Mouse (Mus musculus) hindbrain, postnatal 0 days (tissue): ENCODE data around the gene Dhx34. TPM values are rescaled to one million over a fixed set of nuclear protein-coding genes. Genes with fewer than 3 reads are reported as not detected.

Experiments used
- ATAC-seq: fragments of 200-750 bp; cut with Nextera tagmentation; 2 replicates; pipeline ENCODE4 v1.8.0; 2017; ENCODE audit warnings: mild to moderate bottlenecking, moderate TSS enrichment, moderate library complexity
- DNase-seq: peaks from one replicate; pipeline ENCODE4 v3.0.0-alpha.2; 2015; ENCODE audit warnings: low spot score
- H3K27ac ChIP-seq: fragments of 300-500 bp; sonication (generic); 2 replicates; pipeline ENCODE4 v1.5.1; 2014; ENCODE audit warnings: mild to moderate bottlenecking
- H3K27me3 ChIP-seq: fragments of 300-500 bp; sonication (generic); 2 replicates; pipeline ENCODE4 v1.6.1; 2014; ENCODE audit warnings: low read length, mixed read lengths; ENCODE audit not compliant: insufficient read depth
- H3K36me3 ChIP-seq: fragments of 300-500 bp; sonication (generic); 2 replicates; pipeline ENCODE4 v1.6.1; 2014; ENCODE audit warnings: low read length, mixed read lengths; ENCODE audit not compliant: insufficient read depth
- H3K4me1 ChIP-seq: fragments of 300-500 bp; sonication (generic); 2 replicates; pipeline ENCODE4 v1.6.1; 2014; ENCODE audit warnings: antibody characterized with exemption, low read length, mixed read lengths; ENCODE audit not compliant: insufficient read depth
- H3K4me2 ChIP-seq: fragments of 300-500 bp; sonication (generic); 2 replicates; pipeline ENCODE4 v1.6.1; 2014; ENCODE audit warnings: low read depth, mild to moderate bottlenecking, low read length, moderate library complexity, mixed read lengths
- H3K4me3 ChIP-seq: fragments of 300-500 bp; sonication (generic); 2 replicates; pipeline ENCODE4 v1.5.1; 2014; ENCODE audit warnings: low read length
- H3K9ac ChIP-seq: fragments of 300-500 bp; sonication (generic); replicated peaks from 2 replicates; pipeline ENCODE4 v1.6.1; 2014; ENCODE audit warnings: mild to moderate bottlenecking, low read length, moderate library complexity, mixed read lengths
- H3K9me3 ChIP-seq: fragments of 300-500 bp; sonication (generic); 2 replicates; pipeline ENCODE4 v1.6.1; 2016; ENCODE audit warnings: low read length, mixed read lengths
- CTCF ChIP-seq: IDR thresholded peaks from 2 replicates; pipeline ENCODE4 v1.5.1; 2016; ENCODE audit warnings: antibody characterized with exemption, control low read depth, low read depth
- WGBS: fragments of 180-500 bp; shearing (Covaris S2); extraction: QIAGEN DNeasy Blood & Tissue Kit; methylation state at CpG from one replicate; pipeline ENCODE4 v1.1.7; 2014; 5-methylcytosine and 5-hydroxymethylcytosine counted together
- polyA plus RNA-seq: library from polyadenylated mRNA; unstranded; fragments of >200 nt; fragmentation: Nextera tagmentation; extraction: Ambion mirVana; gene quantifications from 2 replicates; pipeline ENCODE4 v1.2.1, GENCODE M21; 2015
- total RNA-seq: library from RNA; depleted of rRNA; stranded (reverse); fragments of >200 nt; gene quantifications from 2 replicates; pipeline ENCODE4 v1.2.3, GENCODE M21; 2014

Gene Dhx34
- total and polyA plus RNA-seq, 2 experiments from 2014 or later: 9.1 to 25.0 TPM

DNA sequence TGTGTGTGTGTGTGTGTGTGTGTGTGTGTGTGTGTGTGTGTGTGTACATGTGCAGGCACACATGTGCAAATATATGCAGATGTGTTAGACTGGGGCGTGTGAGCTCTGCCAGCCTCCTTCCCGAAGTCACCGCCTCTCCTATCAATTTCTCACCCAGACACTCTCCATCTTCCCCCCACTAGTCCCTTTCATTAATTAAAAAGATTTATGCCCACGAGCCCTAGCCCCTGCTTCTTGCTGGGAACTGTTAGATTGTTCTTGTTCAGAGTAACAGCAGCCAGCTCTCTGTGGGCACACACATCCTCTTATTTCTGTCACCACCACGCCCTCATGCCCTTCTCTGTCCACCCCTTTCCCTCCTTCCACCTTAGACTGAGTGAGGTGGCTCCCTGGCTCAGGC, 48.7 kb downstream of the Dhx34 start:
- Histone ChIP-seq H3K4me1 (peaks cover 6% of the 10 kb centered on the region), H3K9ac (no peak overlapping the region), H3K4me2 (no peak overlapping the region), H3K4me3 (no peak overlapping the region), H3K36me3 (no peaks in the 10 kb centered on the region; the same call in 1 of the 2 replicates), H3K9me3 (no peaks in the 10 kb centered on the region), H3K27ac (no peak overlapping the region), H3K27me3 (no peaks in the 10 kb centered on the region)
- TF ChIP-seq CTCF: no peak
- 42% methylated on average over 5 of the region's 5 CpGs for WGBS
- DNase-seq: no peak
- ATAC-seq: no peak

DNA sequence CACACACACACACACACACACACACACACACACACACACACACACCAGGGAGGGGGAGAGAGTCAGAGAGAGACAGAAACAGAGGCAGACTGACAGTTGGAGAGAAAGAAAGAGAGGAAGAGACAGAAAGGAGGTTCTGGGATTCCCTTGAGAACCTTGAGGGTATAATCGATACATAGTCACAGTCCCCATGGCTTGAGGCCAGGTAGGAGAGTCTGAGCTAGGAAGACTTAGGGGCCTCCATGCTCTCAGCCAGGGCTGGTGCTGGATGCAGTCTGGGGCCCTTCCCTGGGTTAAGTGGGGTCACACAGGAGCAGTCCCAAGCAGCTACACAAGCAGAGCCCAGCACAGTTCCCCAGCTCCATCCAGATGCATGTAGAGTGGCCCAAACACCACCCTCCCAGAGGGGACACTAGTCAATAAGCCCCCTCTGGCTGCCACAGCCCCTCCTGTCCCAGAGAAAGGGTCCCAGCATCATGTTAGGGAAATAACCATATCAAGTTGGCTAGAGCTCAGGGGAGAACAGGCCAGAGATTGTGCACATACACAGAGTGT, 49.2 kb downstream of the Dhx34 start:
- peaks cover 6% of the 10 kb centered on the region for H3K4me1 ChIP-seq
- ATAC-seq: no peak
- no peak overlapping the region for H3K4me3 ChIP-seq
- H3K9me3 ChIP-seq: no peaks in the 10 kb centered on the region; the same call in 1 of the 2 replicates
- H3K36me3 ChIP-seq: no peaks in the 10 kb centered on the region; the same call in 1 of the 2 replicates
- H3K27ac ChIP-seq: no peak overlapping the region
- no peak for DNase-seq
- H3K9ac ChIP-seq: no peak overlapping the region
- no peaks in the 10 kb centered on the region for H3K27me3 ChIP-seq
- no peak for TF ChIP-seq CTCF
- 0% methylated on average over 1 of the region's 1 CpGs for WGBS
- H3K4me2 ChIP-seq: no peak overlapping the region

- H3K4me2 ChIP-seq: no peak overlapping the region
- DNase-seq (peak; percentile 23), ATAC-seq (0 out of 2 replicates have a peak, but pooled peaks have one; percentile 11)
- no peak for TF ChIP-seq CTCF
- H3K4me3 ChIP-seq: no peak overlapping the region
- H3K9ac ChIP-seq: no peak overlapping the region
- no peaks in the 10 kb centered on the region; the same call in 1 of the 2 replicates for H3K9me3 ChIP-seq
- no peak overlapping the region for H3K27ac ChIP-seq
- no peaks in the 10 kb centered on the region for H3K36me3 ChIP-seq
- WGBS: 17% methylated on average over 1 of the region's 1 CpGs
- peaks cover 6% of the 10 kb centered on the region for H3K4me1 ChIP-seq
- H3K27me3 ChIP-seq: no peaks in the 10 kb centered on the region
Measured at GRCm38 (mm10) chr7:16172141-16172581, 49.7 kb downstream of the Dhx34 start.

DNA sequence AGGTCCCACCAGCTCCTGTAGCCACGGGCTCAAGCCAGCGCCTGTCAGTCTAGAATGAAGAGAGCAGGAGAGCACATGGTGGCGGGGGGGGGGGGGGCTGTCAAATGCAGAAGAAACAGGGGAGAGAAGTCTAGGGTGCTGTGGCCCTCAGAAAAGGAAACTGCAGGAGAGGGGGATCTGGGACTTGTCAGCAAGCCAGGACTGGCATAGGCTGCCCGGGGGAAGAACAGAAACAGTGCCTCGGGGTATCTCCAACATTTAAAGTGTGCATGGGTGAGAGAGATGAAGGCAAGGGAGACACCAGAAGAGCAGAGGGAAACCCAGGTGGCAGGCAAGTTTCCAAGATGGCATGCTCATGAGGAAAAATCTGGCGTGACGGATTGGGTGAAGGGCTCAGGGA, 59.8 kb downstream of the Dhx34 start:
- no peak overlapping the region for H3K27ac ChIP-seq
- no peaks in the 10 kb centered on the region for H3K27me3 ChIP-seq
- no peaks in the 10 kb centered on the region for H3K9me3 ChIP-seq
- no peak for TF ChIP-seq CTCF
- H3K4me1 ChIP-seq: no peaks in the 10 kb centered on the region
- H3K4me2 ChIP-seq: no peak overlapping the region
- H3K4me3 ChIP-seq: no peak overlapping the region
- DNase-seq (no peak), ATAC-seq (no peak)
- no peak overlapping the region for H3K9ac ChIP-seq
- peaks cover 4% of the 10 kb centered on the region; the same call in 1 of the 2 replicates for H3K36me3 ChIP-seq
- 63% methylated on average over 7 of the region's 7 CpGs for WGBS

DNA sequence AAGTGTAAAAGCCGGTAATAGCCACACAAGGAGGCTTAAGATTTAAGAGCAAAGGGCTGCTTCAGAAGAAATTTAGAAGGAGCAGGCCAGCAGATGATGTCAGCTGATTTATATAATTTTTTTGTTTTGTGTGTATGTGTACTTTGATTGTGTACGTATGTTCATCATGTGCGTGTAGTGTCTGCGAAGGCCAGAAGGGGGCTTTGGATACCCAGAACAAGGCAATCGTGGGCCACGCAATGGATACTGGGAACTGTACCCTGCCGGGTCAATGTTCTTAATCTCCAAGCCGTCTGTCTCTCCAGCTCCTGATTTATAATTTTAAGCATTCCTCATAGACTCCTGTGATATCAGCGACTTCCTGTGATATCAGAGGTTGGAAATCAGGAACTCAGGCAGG, 60.5 kb downstream of the Dhx34 start:
- Histone ChIP-seq H3K27me3 (no peaks in the 10 kb centered on the region), H3K9ac (no peak overlapping the region), H3K27ac (no peak overlapping the region), H3K4me1 (no peaks in the 10 kb centered on the region), H3K9me3 (no peaks in the 10 kb centered on the region), H3K36me3 (peaks cover 6% of the 10 kb centered on the region; the same call in 1 of the 2 replicates), H3K4me3 (no peak overlapping the region), H3K4me2 (no peak overlapping the region)
- 89% methylated on average over 9 of the region's 9 CpGs for WGBS
- ATAC-seq (no peak), DNase-seq (no peak)
- no peak; the same call in 1 of the 2 replicates for TF ChIP-seq CTCF

- peaks cover 6% of the 10 kb centered on the region; the same call in 1 of the 2 replicates for H3K36me3 ChIP-seq
- H3K27me3 ChIP-seq: no peaks in the 10 kb centered on the region
- no peak overlapping the region for H3K27ac ChIP-seq
- ATAC-seq (no peak), DNase-seq (no peak)
- no peaks in the 10 kb centered on the region for H3K4me1 ChIP-seq
- H3K9ac ChIP-seq: no peak overlapping the region
- H3K4me2 ChIP-seq: no peak overlapping the region
- no peak for TF ChIP-seq CTCF
- 75% methylated on average over 3 of the region's 3 CpGs for WGBS
- no peak overlapping the region for H3K4me3 ChIP-seq
- no peaks in the 10 kb centered on the region for H3K9me3 ChIP-seq
Measured at GRCm38 (mm10) chr7:16160702-16161101, 61.1 kb downstream of the Dhx34 start.

DNA sequence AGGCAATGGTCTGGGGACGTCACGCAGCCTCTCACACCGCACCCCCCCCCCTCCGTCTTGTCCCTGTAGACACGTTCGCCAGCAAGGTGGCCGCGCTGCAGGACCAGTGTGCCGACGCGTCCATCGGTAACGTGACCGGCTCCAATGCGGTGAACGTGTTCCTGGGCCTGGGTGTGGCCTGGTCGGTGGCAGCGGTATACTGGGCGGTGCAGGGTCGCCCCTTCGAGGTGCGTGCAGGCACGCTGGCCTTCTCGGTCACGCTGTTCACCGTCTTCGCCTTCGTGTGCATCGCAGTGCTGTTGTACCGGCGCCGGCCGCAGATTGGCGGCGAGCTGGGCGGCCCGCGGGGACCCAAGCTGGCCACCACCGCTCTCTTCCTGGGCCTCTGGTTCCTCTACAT, 63.1 kb downstream of the Dhx34 start:
- peaks cover 6% of the 10 kb centered on the region; the same call in 1 of the 2 replicates for H3K36me3 ChIP-seq
- no peaks in the 10 kb centered on the region for H3K9me3 ChIP-seq
- no peaks in the 10 kb centered on the region for H3K27me3 ChIP-seq
- 0 out of 2 replicates have a peak overlapping the region, but pooled peaks have one; percentile 6 for H3K4me3 ChIP-seq
- ATAC-seq (peak; percentile 25; the same call in 1 of the 2 replicates), DNase-seq (peak; percentile 14)
- H3K9ac ChIP-seq: no peak overlapping the region
- no peak for TF ChIP-seq CTCF
- H3K4me1 ChIP-seq: no peaks in the 10 kb centered on the region
- WGBS: 20% methylated on average over 39 of the region's 39 CpGs
- no peak overlapping the region for H3K27ac ChIP-seq
- H3K4me2 ChIP-seq: peak overlapping the region; percentile 35
